32 mouse cellular contexts compared by ENCODE assay signal in the genomic region with DNA sequence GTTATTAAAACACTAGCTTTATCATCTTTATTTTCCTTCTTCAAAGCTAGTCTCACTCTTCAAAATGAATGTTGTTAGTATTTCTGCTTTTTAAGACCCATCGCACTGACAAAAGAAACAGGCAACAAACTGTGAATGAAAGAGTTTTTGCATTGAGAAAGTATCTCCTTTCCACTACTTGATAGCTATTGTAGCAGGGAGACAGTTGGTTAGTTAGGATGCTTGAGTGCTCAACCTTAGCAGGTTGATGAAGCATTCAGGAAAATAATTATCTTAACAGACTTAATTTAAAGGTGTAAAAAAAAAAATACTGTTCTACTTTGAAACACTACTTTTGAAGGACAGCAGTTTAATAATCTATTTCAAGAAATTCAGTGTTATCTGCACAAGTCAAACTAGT.
"Had no signal": no experiment of that assay in that cellular context is flagged by ENCODE, and none has a peak within 500 bp of the region (broad histone marks: within the 10 kb centered on the region; RNA-seq: fewer than 3 reads in every experiment).

No protein-coding gene starts in this region.

- ATAC-seq: hindbrain, embryonic 16.5 days; hindbrain, postnatal 0 days; inflammation-experienced regulatory T-cells, adult 6 months; intestine, embryonic 15.5 days; intestine, embryonic 16.5 days; intestine, postnatal 0 days had no signal

- H3K4me2 ChIP-seq: heart, embryonic 11.5 days; heart, embryonic 12.5 days; heart, embryonic 13.5 days; heart, embryonic 15.5 days; hindbrain, embryonic 12.5 days; hindbrain, embryonic 13.5 days; hindbrain, embryonic 14.5 days; hindbrain, embryonic 15.5 days; intestine, embryonic 15.5 days had no signal

- DNase-seq: heart, adult 18-20 months; heart, adult 2 months; heart, postnatal 10 days; heart, postnatal 14 days; heart, postnatal 36 days; heart, postnatal 4 days; kidney, adult 11 months; kidney, adult 18-20 months; kidney, adult 8-10 months; kidney, adult 9 months; kidney, postnatal 14 days; kidney, postnatal 4 days; layer of hippocampus, adult 9-11 months; layer of hippocampus, postnatal 36 days had no signal

- H3K36me3 ChIP-seq: heart, embryonic 10.5 days; heart, embryonic 12.5 days; heart, embryonic 13.5 days; heart, embryonic 15.5 days; hindbrain, embryonic 10.5 days; hindbrain, embryonic 12.5 days; hindbrain, embryonic 13.5 days; hindbrain, embryonic 15.5 days; intestine, embryonic 15.5 days had no signal

- H3K9ac ChIP-seq: heart, embryonic 12.5 days; heart, embryonic 13.5 days; heart, embryonic 15.5 days; hindbrain, embryonic 12.5 days; hindbrain, embryonic 13.5 days; hindbrain, embryonic 14.5 days; hindbrain, embryonic 15.5 days; intestine, embryonic 15.5 days had no signal

- H3K4me1 ChIP-seq: heart, embryonic 10.5 days; heart, embryonic 12.5 days; heart, embryonic 13.5 days; heart, embryonic 15.5 days; hindbrain, embryonic 10.5 days; hindbrain, embryonic 12.5 days; hindbrain, embryonic 13.5 days; hindbrain, embryonic 15.5 days; intestine, embryonic 15.5 days had no signal

- H3K4me3 ChIP-seq: heart, adult 2 months; heart, embryonic 10.5 days; heart, embryonic 12.5 days; heart, embryonic 13.5 days; heart, embryonic 15.5 days; hindbrain, embryonic 10.5 days; hindbrain, embryonic 12.5 days; hindbrain, embryonic 13.5 days; hindbrain, embryonic 15.5 days; intestine, embryonic 15.5 days; layer of hippocampus, adult 2 months; left cerebral cortex, adult 2 months had no signal

- H3K9me3 ChIP-seq: heart, embryonic 10.5 days; heart, embryonic 12.5 days; heart, embryonic 13.5 days; heart, embryonic 15.5 days; hindbrain, embryonic 10.5 days; hindbrain, embryonic 12.5 days; hindbrain, embryonic 13.5 days; hindbrain, embryonic 15.5 days; intestine, embryonic 15.5 days had no signal

- H3K27me3 ChIP-seq: heart, embryonic 12.5 days; heart, embryonic 13.5 days; heart, embryonic 15.5 days; hindbrain, embryonic 12.5 days; hindbrain, embryonic 13.5 days; hindbrain, embryonic 15.5 days; intestine, embryonic 15.5 days had no signal

- H3K27ac ChIP-seq: heart, adult 2 months; heart, embryonic 10.5 days; heart, embryonic 13.5 days; heart, embryonic 15.5 days; hindbrain, embryonic 10.5 days; hindbrain, embryonic 12.5 days; hindbrain, embryonic 13.5 days; hindbrain, embryonic 14.5 days; hindbrain, embryonic 15.5 days; hindbrain, postnatal 0 days; intestine, embryonic 15.5 days; layer of hippocampus, adult 2 months; left cerebral cortex, adult 2 months had no signal
